Mouse (Mus musculus) cerebellum, postnatal 4 days (tissue): ENCODE data around the gene Mylk3.

ENCODE experiments used
- DNase-seq, 2 experiments: peaks; one replicate each; pipeline ENCODE4 v3.0.0; 2022; ENCODE audit warnings: low spot score in 2 of 2, mixed read lengths in 1 of 2

Mylk3 gene

GRCm38 (mm10) chr8:85381926-85382325, 4.2 kb downstream of the Mylk3 start:
- no peak for DNase-seq

GRCm38 (mm10) chr8:85380824-85381209, 5.3 kb downstream of the Mylk3 start:
- DNase-seq = no peak

GRCm38 (mm10) chr8:85380123-85380823, 5.9 kb downstream of the Mylk3 start:
- DNase-seq = no peak

GRCm38 (mm10) chr8:85379142-85379781, 6.9 kb downstream of the Mylk3 start:
- DNase-seq = no peak

GRCm38 (mm10) chr8:85376516-85376915, 9.6 kb downstream of the Mylk3 start:
- no peak for DNase-seq

- DNase-seq = no peak
Observed at GRCm38 (mm10) chr8:85374286-85374685, 11.9 kb downstream of the Mylk3 start.

- no peak for DNase-seq
Observed at GRCm38 (mm10) chr8:85373435-85374039, 12.6 kb downstream of the Mylk3 start.

- DNase-seq = no peak
Observed at GRCm38 (mm10) chr8:85372465-85372839, 13.7 kb downstream of the Mylk3 start.

GRCm38 (mm10) chr8:85371736-85372464, 14.2 kb downstream of the Mylk3 start:
- DNase-seq = no peak

- no peak for DNase-seq
Observed at GRCm38 (mm10) chr8:85365176-85365575, 21.0 kb downstream of the Mylk3 start.

GRCm38 (mm10) chr8:85364628-85365027, 21.5 kb downstream of the Mylk3 start:
- DNase-seq = no peak

GRCm38 (mm10) chr8:85363406-85363805, 22.7 kb downstream of the Mylk3 start:
- no peak for DNase-seq

GRCm38 (mm10) chr8:85362211-85362610, 23.9 kb downstream of the Mylk3 start:
- DNase-seq = no peak

- no peak for DNase-seq
Observed at GRCm38 (mm10) chr8:85353287-85353686, 32.9 kb downstream of the Mylk3 start.

- DNase-seq = no peak
Observed at GRCm38 (mm10) chr8:85339871-85340573, 46.1 kb downstream of the Mylk3 start.

GRCm38 (mm10) chr8:85337681-85338080, 48.5 kb downstream of the Mylk3 start:
- DNase-seq = no peak

- DNase-seq = no peak
Observed at GRCm38 (mm10) chr8:85336211-85336933, 49.8 kb downstream of the Mylk3 start.

GRCm38 (mm10) chr8:85335105-85335504, 51.0 kb downstream of the Mylk3 start:
- no peak for DNase-seq

GRCm38 (mm10) chr8:85329506-85329905, 56.6 kb downstream of the Mylk3 start:
- no peak for DNase-seq

GRCm38 (mm10) chr8:85327036-85327435, 59.1 kb downstream of the Mylk3 start:
- no peak for DNase-seq

- no peak for DNase-seq
Observed at GRCm38 (mm10) chr8:85323084-85323483, 63.1 kb downstream of the Mylk3 start.
